Mouse (Mus musculus) kidney, adult 10 weeks (tissue): ENCODE results near the gene Vmn2r77. TPM values are rescaled to one million over a fixed set of nuclear protein-coding genes. Genes with fewer than 3 reads are reported as not detected.

Experiments used
- polyA plus RNA-seq: library from polyadenylated mRNA; stranded (reverse); fragments of 350-450 nt; fragmentation: Illumina TruSeq; extraction: RNeasy Lipid Tissue Mini Kit (QIAGEN cat#74804); gene quantifications from one replicate; pipeline ENCODE4 v1.2.3, GENCODE M21; 2014; ENCODE audit warnings: low read depth, low replicate concordance

Gene Vmn2r77
- polyA plus RNA-seq, result 0.28 TPM

GRCm38 (mm10) chr7:86794727-86795126 is at the start of gene Vmn2r77:
Gene Vmn2r77 (plus strand): TSS chr7:86795027.

GRCm38 (mm10) chr7:86775617-86776325 is 19.1 kb upstream of the Vmn2r77 start, which contains the start of gene Folh1:
Gene Folh1 (minus strand): TSS chr7:86775943.

Other genes with a start within 250 kb of the Vmn2r77 start
- gene Olfr295, start 211.2 kb upstream of the Vmn2r77 start, polyA plus RNA-seq, result not detected
- gene Olfr294, start 178.4 kb upstream of the Vmn2r77 start, polyA plus RNA-seq, result not detected
- gene Olfr293, start 146.0 kb upstream of the Vmn2r77 start, polyA plus RNA-seq, result not detected
- gene Olfr292, start 106.7 kb upstream of the Vmn2r77 start, polyA plus RNA-seq, result not detected
- gene Folh1, start 19.1 kb upstream of the Vmn2r77 start, polyA plus RNA-seq, result 466 TPM
- not detected for gene Vmn2r78, start 120.1 kb downstream of the Vmn2r77 start, polyA plus RNA-seq
- gene Vmn2r79, start 201.1 kb downstream of the Vmn2r77 start, polyA plus RNA-seq, result not detected